Mouse (Mus musculus) midbrain, embryonic 11.5 days (tissue): ENCODE measurements at regions not wholly inside any gene's neighbourhood (a gene's known extent, or its start where the extent isn't known, plus 50 kb on each side); places are given as distances from the start of the nearest gene placed in this dataset.

Experiments used
- ATAC-seq: fragments of 200-750 bp; cut with Nextera tagmentation; 2 replicates; pipeline ENCODE4 v1.8.0; 2017; ENCODE audit warnings: moderate TSS enrichment, moderate library complexity; ENCODE audit not compliant: low FRiP score
- DNase-seq: peaks from one replicate; pipeline ENCODE4 v3.0.0; 2015; ENCODE audit warnings: low spot score; ENCODE audit errors: missing footprints
- H3K27ac ChIP-seq: fragments of 300-500 bp; sonication (generic); 2 replicates; pipeline ENCODE4 v1.5.1; 2014; ENCODE audit warnings: low read depth, low read length
- H3K27me3 ChIP-seq: fragments of 300-500 bp; sonication (generic); 2 replicates; pipeline ENCODE4 v1.6.1; 2014; ENCODE audit warnings: mild to moderate bottlenecking, low read length, moderate library complexity, mixed read lengths; ENCODE audit not compliant: control insufficient read depth, insufficient read depth
- H3K36me3 ChIP-seq: fragments of 300-500 bp; sonication (generic); 2 replicates; pipeline ENCODE4 v1.6.1; 2014; ENCODE audit warnings: mild to moderate bottlenecking, low read length, moderate library complexity, mixed read lengths; ENCODE audit not compliant: control insufficient read depth, insufficient read depth
- H3K4me1 ChIP-seq: fragments of 300-500 bp; sonication (generic); 2 replicates; pipeline ENCODE4 v1.6.1; 2014; ENCODE audit warnings: low read length; ENCODE audit not compliant: control insufficient read depth, insufficient read depth
- H3K4me2 ChIP-seq: fragments of 300-500 bp; sonication (generic); 2 replicates; pipeline ENCODE4 v1.6.1; 2014; ENCODE audit warnings: mild to moderate bottlenecking, moderate library complexity
- H3K4me3 ChIP-seq: fragments of 300-500 bp; sonication (generic); 2 replicates; pipeline ENCODE4 v1.5.1; 2014; ENCODE audit warnings: low read depth, low read length
- H3K9ac ChIP-seq: fragments of 300-500 bp; sonication (generic); 2 replicates; pipeline ENCODE4 v1.6.1; 2014; ENCODE audit warnings: low read length
- H3K9me3 ChIP-seq: fragments of 300-500 bp; sonication (generic); 2 replicates; pipeline ENCODE4 v1.6.1; 2016; ENCODE audit warnings: low read length; ENCODE audit not compliant: control insufficient read depth
- WGBS: fragments of 180-500 bp; shearing (Covaris S2); extraction: QIAGEN DNeasy Blood & Tissue Kit; methylation state at CpG from one replicate; pipeline ENCODE4 v1.1.7; 2014; 5-methylcytosine and 5-hydroxymethylcytosine counted together

GRCm38 (mm10) chr6:134320379-134320932 is 75.7 kb upstream of the Bcl2l14 start:
- H3K36me3 ChIP-seq, result no peaks in the 10 kb centered on the region
- no peaks in the 10 kb centered on the region for H3K9me3 ChIP-seq
- H3K27ac ChIP-seq, result no peak overlapping the region
- no peak overlapping the region for H3K4me3 ChIP-seq
- no peaks in the 10 kb centered on the region for H3K4me1 ChIP-seq
- no peaks in the 10 kb centered on the region for H3K27me3 ChIP-seq
- no peak overlapping the region for H3K9ac ChIP-seq
- 92% methylated on average over 7 of the region's 7 CpGs for WGBS
- no peak for ATAC-seq
- DNase-seq, result peak; percentile 81
- no peak overlapping the region for H3K4me2 ChIP-seq

- no peaks in the 10 kb centered on the region for H3K4me1 ChIP-seq
- H3K4me2 ChIP-seq, result no peak overlapping the region
- WGBS, result 81% methylated on average over 3 of the region's 3 CpGs
- no peaks in the 10 kb centered on the region for H3K9me3 ChIP-seq
- H3K27me3 ChIP-seq, result no peaks in the 10 kb centered on the region
- no peaks in the 10 kb centered on the region for H3K36me3 ChIP-seq
- H3K27ac ChIP-seq, result no peak overlapping the region
- no peak overlapping the region for H3K9ac ChIP-seq
- no peak overlapping the region for H3K4me3 ChIP-seq
- DNase-seq (no peak), ATAC-seq (no peak)
Observed at GRCm38 (mm10) chr6:134324001-134324400, 72.1 kb upstream of the Bcl2l14 start.

- H3K9ac ChIP-seq, result no peak overlapping the region
- H3K36me3 ChIP-seq, result no peaks in the 10 kb centered on the region
- no peak for DNase-seq
- no peaks in the 10 kb centered on the region for H3K9me3 ChIP-seq
- no peaks in the 10 kb centered on the region for H3K4me1 ChIP-seq
- no peak overlapping the region for H3K4me2 ChIP-seq
- no peak for ATAC-seq
- no peak overlapping the region for H3K27ac ChIP-seq
- 92% methylated on average over 4 of the region's 4 CpGs for WGBS
- H3K27me3 ChIP-seq, result no peaks in the 10 kb centered on the region
- no peak overlapping the region for H3K4me3 ChIP-seq
Observed at GRCm38 (mm10) chr6:134325564-134325963, 70.6 kb upstream of the Bcl2l14 start.

GRCm38 (mm10) chr6:134329550-134330299 is 66.4 kb upstream of the Bcl2l14 start:
- 66% methylated on average over 10 of the region's 10 CpGs for WGBS
- Histone ChIP-seq H3K9ac (no peak overlapping the region), H3K4me1 (no peaks in the 10 kb centered on the region), H3K36me3 (no peaks in the 10 kb centered on the region), H3K27me3 (no peaks in the 10 kb centered on the region), H3K9me3 (no peaks in the 10 kb centered on the region), H3K4me3 (no peak overlapping the region), H3K4me2 (no peak overlapping the region), H3K27ac (no peak overlapping the region)
- no peak for ATAC-seq
- DNase-seq, result no peak

DNA sequence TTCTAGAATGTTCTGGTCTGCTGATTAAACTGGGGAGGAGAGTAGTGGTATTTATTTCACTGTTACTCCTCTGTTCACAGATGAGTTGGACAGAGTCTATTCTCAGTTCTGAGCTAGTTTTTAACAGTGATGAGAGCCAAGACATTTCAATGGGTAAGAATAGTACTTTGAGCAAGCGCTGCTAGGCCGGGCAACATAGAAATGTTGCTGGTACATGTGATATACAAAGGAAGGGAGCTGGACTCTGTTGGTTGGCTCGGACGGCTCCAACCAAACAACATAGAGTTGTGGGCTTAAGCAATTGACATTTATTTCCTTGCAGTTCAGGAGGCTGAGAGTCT is 65.8 kb upstream of the Bcl2l14 start:
- Histone ChIP-seq H3K4me2 (no peak overlapping the region), H3K36me3 (no peaks in the 10 kb centered on the region), H3K9ac (no peak overlapping the region), H3K4me3 (no peak overlapping the region), H3K4me1 (no peaks in the 10 kb centered on the region), H3K9me3 (no peaks in the 10 kb centered on the region), H3K27me3 (no peaks in the 10 kb centered on the region), H3K27ac (no peak overlapping the region)
- ATAC-seq (no peak), DNase-seq (no peak)
- 94% methylated on average over 4 of the region's 4 CpGs for WGBS

DNA sequence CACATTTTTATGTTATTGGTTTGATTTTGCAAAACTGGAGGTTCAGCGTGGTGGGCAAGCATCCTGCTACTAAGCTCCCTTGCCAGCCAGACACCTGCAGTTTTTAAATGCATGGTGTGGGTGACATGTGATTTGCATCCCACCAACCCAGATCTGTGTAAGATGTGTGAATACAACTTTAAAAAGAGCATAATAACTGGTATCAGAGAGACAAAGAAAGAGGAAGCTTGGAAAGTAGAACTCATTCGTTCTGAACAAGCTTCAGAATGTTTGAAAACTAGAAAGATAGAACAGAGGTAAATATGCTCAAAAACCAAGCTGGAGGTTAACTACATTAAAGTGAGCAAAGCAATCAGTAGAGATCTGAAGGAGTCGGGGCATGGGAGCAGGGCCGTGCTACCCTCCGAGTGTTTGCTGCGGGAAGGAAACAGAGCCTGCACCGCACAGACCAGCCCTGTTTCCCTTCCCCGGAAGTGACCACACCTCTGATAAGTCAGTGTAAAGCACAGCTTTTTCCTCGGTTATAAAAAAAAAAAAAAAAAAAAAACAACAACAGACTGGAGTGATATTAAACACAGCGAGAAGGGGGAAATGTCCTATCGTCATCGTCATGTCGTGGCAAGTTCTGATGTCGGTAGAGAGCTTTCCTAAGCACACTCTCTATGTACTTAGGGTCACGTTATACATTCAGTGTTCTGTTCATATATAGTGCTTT is 63.2 kb upstream of the Bcl2l14 start:
- Histone ChIP-seq H3K4me2 (no peak overlapping the region), H3K4me1 (no peaks in the 10 kb centered on the region), H3K4me3 (no peak overlapping the region), H3K27ac (no peak overlapping the region), H3K9me3 (no peaks in the 10 kb centered on the region), H3K36me3 (no peaks in the 10 kb centered on the region), H3K9ac (no peak overlapping the region), H3K27me3 (no peaks in the 10 kb centered on the region)
- no peak for ATAC-seq
- DNase-seq, result no peak
- 87% methylated on average over 15 of the region's 15 CpGs for WGBS

GRCm38 (mm10) chr6:134335711-134336110 is 60.4 kb upstream of the Bcl2l14 start:
- H3K27ac ChIP-seq, result no peak overlapping the region
- no peaks in the 10 kb centered on the region for H3K9me3 ChIP-seq
- H3K4me2 ChIP-seq, result no peak overlapping the region
- H3K4me1 ChIP-seq, result no peaks in the 10 kb centered on the region
- DNase-seq (no peak), ATAC-seq (no peak)
- no peak overlapping the region for H3K4me3 ChIP-seq
- no peaks in the 10 kb centered on the region for H3K27me3 ChIP-seq
- WGBS, result 79% methylated on average over 4 of the region's 4 CpGs
- H3K9ac ChIP-seq, result no peak overlapping the region
- H3K36me3 ChIP-seq, result no peaks in the 10 kb centered on the region

DNA sequence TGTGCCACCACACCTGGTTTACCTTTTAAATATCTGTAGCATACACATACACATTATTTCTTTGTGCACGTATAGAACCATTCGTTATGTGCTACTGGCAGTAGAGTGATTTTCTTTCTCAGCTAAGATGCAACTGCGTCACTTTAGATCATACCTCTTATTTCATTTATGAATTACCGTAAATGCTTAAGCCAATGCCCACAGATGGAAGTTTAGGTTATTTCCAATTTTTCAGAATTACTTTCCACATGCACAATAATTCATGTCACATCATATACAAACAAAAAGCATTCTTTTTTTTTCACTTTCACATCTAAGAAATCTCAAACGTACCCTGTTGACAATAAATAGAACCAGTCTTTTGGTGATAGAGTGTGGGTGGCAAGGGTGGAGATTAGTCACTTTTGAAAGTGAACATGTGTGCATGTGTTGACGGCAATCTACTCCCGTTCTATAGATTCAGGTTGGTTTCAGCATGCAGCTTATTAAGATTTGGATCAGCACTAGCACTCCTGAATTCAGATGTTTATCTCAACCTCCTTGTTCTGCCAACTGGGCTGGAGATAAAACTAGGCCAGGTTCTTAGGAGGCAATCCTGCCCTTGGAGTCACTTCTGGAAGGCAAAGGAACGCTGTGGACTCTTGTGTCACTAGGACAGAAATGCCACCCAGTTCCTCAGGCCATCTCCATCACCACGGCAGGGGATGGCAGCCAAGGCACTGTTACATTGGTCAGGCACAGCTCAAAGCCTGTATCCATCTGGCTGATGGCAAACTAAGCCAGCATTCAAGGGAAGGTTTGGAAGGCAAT is 53.1 kb upstream of the Bcl2l14 start:
- Histone ChIP-seq H3K9ac (no peak overlapping the region), H3K9me3 (no peaks in the 10 kb centered on the region), H3K4me1 (no peaks in the 10 kb centered on the region), H3K27me3 (no peaks in the 10 kb centered on the region), H3K4me2 (no peak overlapping the region), H3K27ac (no peak overlapping the region), H3K4me3 (no peak overlapping the region), H3K36me3 (no peaks in the 10 kb centered on the region)
- ATAC-seq, result no peak
- DNase-seq, result no peak
- WGBS, result 92% methylated on average over 9 of the region's 9 CpGs

DNA sequence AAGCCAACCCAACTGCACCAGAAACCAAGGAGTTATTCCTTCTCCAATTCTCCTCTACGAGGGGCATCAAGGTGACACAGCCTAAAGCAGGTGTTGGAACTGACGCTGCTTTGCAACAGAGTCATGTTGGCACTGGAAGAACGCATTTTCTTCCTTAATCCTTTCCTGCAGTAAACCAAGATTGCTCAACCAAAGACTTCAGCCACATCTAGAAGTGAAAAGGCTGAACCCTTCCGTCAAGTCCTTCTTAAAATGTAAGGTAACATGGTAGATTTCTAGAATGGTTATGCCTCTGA is 52.6 kb upstream of the Bcl2l14 start:
- ATAC-seq (no peak), DNase-seq (no peak)
- Histone ChIP-seq H3K36me3 (no peaks in the 10 kb centered on the region), H3K27ac (no peak overlapping the region), H3K4me3 (no peak overlapping the region), H3K9me3 (no peaks in the 10 kb centered on the region), H3K4me2 (no peak overlapping the region), H3K4me1 (no peaks in the 10 kb centered on the region), H3K27me3 (no peaks in the 10 kb centered on the region), H3K9ac (no peak overlapping the region)
- 85% methylated on average over 4 of the region's 4 CpGs for WGBS
